Mouse (Mus musculus) heart, embryonic 16.5 days (tissue): ENCODE measurements at regions not wholly inside any gene's neighbourhood (a gene's known extent, or its start where the extent isn't known, plus 50 kb on each side); places are given as distances from the start of the nearest gene placed in this dataset.

Experiments
- ATAC-seq: fragments of 200-750 bp; cut with Nextera tagmentation; replicated peaks from 2 replicates; pipeline ENCODE4 v1.8.0; 2017; ENCODE audit warnings: moderate number of reproducible peaks; ENCODE audit not compliant: insufficient read depth, low FRiP score; ENCODE audit errors: extremely low read depth
- H3K27ac ChIP-seq: fragments of 300-500 bp; sonication (generic); 2 replicates; pipeline ENCODE4 v1.5.1; 2014; ENCODE audit warnings: mild to moderate bottlenecking, low read length, control low read depth, moderate library complexity
- H3K27me3 ChIP-seq: fragments of 300-500 bp; sonication (generic); 2 replicates; pipeline ENCODE4 v1.6.1; 2014; ENCODE audit warnings: low read length, mixed read lengths; ENCODE audit not compliant: control insufficient read depth, insufficient read depth
- H3K36me3 ChIP-seq: fragments of 300-500 bp; sonication (generic); 2 replicates; pipeline ENCODE4 v1.6.1; 2014; ENCODE audit not compliant: control insufficient read depth, insufficient read depth
- H3K4me1 ChIP-seq: fragments of 300-500 bp; sonication (generic); 2 replicates; pipeline ENCODE4 v1.6.1; 2014; ENCODE audit warnings: low read length, mixed read lengths; ENCODE audit not compliant: control insufficient read depth, insufficient read depth
- H3K4me2 ChIP-seq: fragments of 300-500 bp; sonication (generic); 2 replicates; pipeline ENCODE4 v1.6.1; 2014; ENCODE audit warnings: low read depth, mild to moderate bottlenecking, control low read depth, low read length
- H3K4me3 ChIP-seq: fragments of 300-500 bp; sonication (generic); 2 replicates; pipeline ENCODE4 v1.5.1; 2014; ENCODE audit warnings: mild to moderate bottlenecking, control low read depth, low read length
- H3K9ac ChIP-seq: fragments of 300-500 bp; sonication (generic); 2 replicates; pipeline ENCODE4 v1.6.1; 2014; ENCODE audit warnings: low read length, control low read depth
- H3K9me3 ChIP-seq: fragments of 300-500 bp; sonication (generic); replicated peaks from 2 replicates; pipeline ENCODE4 v1.6.1; 2016; ENCODE audit warnings: low read length; ENCODE audit not compliant: control insufficient read depth
- WGBS: fragments of 180-500 bp; shearing (Covaris S2); extraction: QIAGEN DNeasy Blood & Tissue Kit; methylation state at CpG from one replicate; pipeline ENCODE4 v1.1.7; 2014; 5-methylcytosine and 5-hydroxymethylcytosine counted together

GRCm38 (mm10) chr13:82066674-82067270 is 283.9 kb downstream of the Cetn3 start:
- WGBS, result 81% methylated on average over 3 of the region's 3 CpGs
- Histone ChIP-seq H3K27me3 (no peaks in the 10 kb centered on the region), H3K4me1 (no peaks in the 10 kb centered on the region), H3K36me3 (no peaks in the 10 kb centered on the region), H3K4me3 (no peak overlapping the region), H3K9ac (no peak overlapping the region), H3K27ac (no peak overlapping the region), H3K4me2 (no peak overlapping the region), H3K9me3 (no peaks in the 10 kb centered on the region)
- ATAC-seq, result no peak

- H3K4me2 ChIP-seq, result no peak overlapping the region
- no peak overlapping the region for H3K27ac ChIP-seq
- no peaks in the 10 kb centered on the region for H3K9me3 ChIP-seq
- H3K9ac ChIP-seq, result no peak overlapping the region
- H3K4me1 ChIP-seq, result no peaks in the 10 kb centered on the region
- no peaks in the 10 kb centered on the region for H3K36me3 ChIP-seq
- no peaks in the 10 kb centered on the region for H3K27me3 ChIP-seq
- no peak for ATAC-seq
- WGBS, result 94% methylated on average over 1 of the region's 1 CpGs
- no peak overlapping the region for H3K4me3 ChIP-seq
Measured at GRCm38 (mm10) chr13:82072449-82072848, 289.6 kb downstream of the Cetn3 start.

- Histone ChIP-seq H3K36me3 (no peaks in the 10 kb centered on the region), H3K4me3 (no peak overlapping the region), H3K9ac (no peak overlapping the region), H3K4me1 (no peaks in the 10 kb centered on the region), H3K4me2 (no peak overlapping the region), H3K27ac (no peak overlapping the region), H3K9me3 (no peaks in the 10 kb centered on the region), H3K27me3 (no peaks in the 10 kb centered on the region)
- no peak for ATAC-seq
Measured at GRCm38 (mm10) chr13:82073343-82073742, 290.5 kb downstream of the Cetn3 start.

GRCm38 (mm10) chr13:82081375-82081774 is 298.5 kb downstream of the Cetn3 start:
- Histone ChIP-seq H3K4me2 (no peak overlapping the region), H3K9me3 (no peaks in the 10 kb centered on the region), H3K27me3 (no peaks in the 10 kb centered on the region), H3K4me3 (no peak overlapping the region), H3K9ac (no peak overlapping the region), H3K27ac (no peak overlapping the region), H3K36me3 (no peaks in the 10 kb centered on the region), H3K4me1 (no peaks in the 10 kb centered on the region)
- WGBS, result 89% methylated on average over 2 of the region's 2 CpGs
- no peak for ATAC-seq

GRCm38 (mm10) chr13:82087635-82088034 is 304.8 kb downstream of the Cetn3 start:
- Histone ChIP-seq H3K9me3 (no peaks in the 10 kb centered on the region), H3K27me3 (no peaks in the 10 kb centered on the region), H3K27ac (no peak overlapping the region), H3K9ac (no peak overlapping the region), H3K36me3 (no peaks in the 10 kb centered on the region), H3K4me3 (no peak overlapping the region), H3K4me2 (no peak overlapping the region), H3K4me1 (no peaks in the 10 kb centered on the region)
- no peak for ATAC-seq
- WGBS, result 67% methylated on average over 3 of the region's 3 CpGs

- Histone ChIP-seq H3K4me3 (no peak overlapping the region), H3K36me3 (no peaks in the 10 kb centered on the region), H3K9me3 (no peaks in the 10 kb centered on the region), H3K27me3 (no peaks in the 10 kb centered on the region), H3K4me2 (no peak overlapping the region), H3K9ac (no peak overlapping the region), H3K4me1 (no peaks in the 10 kb centered on the region), H3K27ac (no peak overlapping the region)
- 77% methylated on average over 5 of the region's 5 CpGs for WGBS
- no peak for ATAC-seq
Measured at GRCm38 (mm10) chr13:82092186-82092585, 309.3 kb downstream of the Cetn3 start.

GRCm38 (mm10) chr13:82106032-82106431 is 323.2 kb downstream of the Cetn3 start:
- H3K4me2 ChIP-seq, result no peak overlapping the region
- ATAC-seq, result no peak
- no peak overlapping the region for H3K9ac ChIP-seq
- H3K36me3 ChIP-seq, result no peaks in the 10 kb centered on the region
- H3K27me3 ChIP-seq, result no peaks in the 10 kb centered on the region
- 64% methylated on average over 2 of the region's 2 CpGs for WGBS
- H3K4me1 ChIP-seq, result no peaks in the 10 kb centered on the region
- no peaks in the 10 kb centered on the region for H3K9me3 ChIP-seq
- H3K27ac ChIP-seq, result no peak overlapping the region
- H3K4me3 ChIP-seq, result no peak overlapping the region

- 57% methylated on average over 7 of the region's 7 CpGs for WGBS
- Histone ChIP-seq H3K9me3 (no peaks in the 10 kb centered on the region), H3K36me3 (no peaks in the 10 kb centered on the region), H3K9ac (no peak overlapping the region), H3K4me2 (no peak overlapping the region), H3K4me1 (no peaks in the 10 kb centered on the region), H3K27me3 (no peaks in the 10 kb centered on the region), H3K27ac (no peak overlapping the region), H3K4me3 (no peak overlapping the region)
- ATAC-seq, result no peak
Measured at GRCm38 (mm10) chr13:82129777-82130735, 347.2 kb downstream of the Cetn3 start.
